Mouse (Mus musculus): ENCODE measurements around the gene Vamp2.

- no peak for TF ChIP-seq POLR2A (IDR thresholded peaks at IDR 0.05; ENCODE audit: low read depth, low read length)
- no peak for TF ChIP-seq CTCF (IDR thresholded peaks at IDR 0.05; ENCODE audit: extremely low read depth, insufficient read length, insufficient replicate concordance, low read depth, low read length)
Measured at GRCm38 (mm10) chr11:69067601-69068000, 20.7 kb upstream of the Vamp2 start.

Data from small intestine, adult 2 months (tissue).